In the genomic region with DNA sequence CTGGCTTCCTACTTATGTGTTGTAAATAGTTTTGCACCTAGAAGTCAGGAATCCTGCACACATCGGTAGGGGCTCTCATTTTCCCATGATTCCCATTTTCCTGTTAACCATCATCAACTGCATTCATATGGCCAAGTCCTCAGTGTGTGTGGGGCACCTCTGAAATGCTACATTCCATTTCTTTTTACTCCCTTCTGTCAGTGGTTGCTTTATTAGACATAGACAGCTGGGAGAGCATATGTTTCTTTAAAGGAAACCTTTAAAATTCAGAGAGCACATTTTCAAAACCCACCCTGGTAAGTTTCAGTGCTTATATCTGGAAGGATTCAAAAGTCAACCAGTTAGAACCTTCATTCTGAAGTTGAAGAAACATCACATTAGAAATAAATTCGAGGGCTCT, we compare ENCODE assay signal across 24 mouse cellular contexts. TPM values are rescaled to one million over a fixed set of nuclear protein-coding genes. Genes with fewer than 3 reads are reported as not detected.
"Had no signal": no experiment of that assay in that cellular context is flagged by ENCODE, and none has a peak within 500 bp of the region (broad histone marks: within the 10 kb centered on the region; RNA-seq: fewer than 3 reads in every experiment).

No protein-coding gene starts in this region.

- H3K4me3 ChIP-seq: limb, embryonic 10.5 days; liver, embryonic 15.5 days; midbrain, embryonic 15.5 days; neural tube, embryonic 13.5 days had no signal

- ATAC-seq: intestine, postnatal 0 days; lung, postnatal 0 days; midbrain, embryonic 15.5 days had no signal

- H3K27me3 ChIP-seq: liver, embryonic 15.5 days; midbrain, embryonic 15.5 days; neural tube, embryonic 13.5 days had no signal

- H3K36me3 ChIP-seq: limb, embryonic 10.5 days; liver, embryonic 15.5 days; midbrain, embryonic 15.5 days; neural tube, embryonic 13.5 days had no signal

- H3K4me2 ChIP-seq: liver, embryonic 11.5 days; liver, embryonic 15.5 days; midbrain, embryonic 15.5 days; neural tube, embryonic 13.5 days had no signal

- DNase-seq: kidney, adult 8-10 months; kidney, postnatal 25 days; lung, adult 2 months; lung, postnatal 36 days; retina, postnatal 1 day; right cerebral cortex, postnatal 4 days; spleen, adult 18-20 months; thymus, adult 2 months; thymus, postnatal 25 days had no signal

- H3K9ac ChIP-seq: liver, embryonic 15.5 days; midbrain, embryonic 15.5 days; neural tube, embryonic 13.5 days had no signal

- H3K9me3 ChIP-seq: limb, embryonic 10.5 days; liver, embryonic 15.5 days; midbrain, embryonic 15.5 days; neural tube, embryonic 13.5 days had no signal

- H3K27ac ChIP-seq: limb, embryonic 10.5 days; liver, embryonic 15.5 days; midbrain, embryonic 15.5 days; neural tube, embryonic 13.5 days had no signal

- H3K4me1 ChIP-seq: limb, embryonic 10.5 days; liver, embryonic 15.5 days; midbrain, embryonic 15.5 days; neural tube, embryonic 13.5 days had no signal

RNA-seq across cellular contexts. Expression of gene C030005K15Rik, which starts 8.5 kb away (rescaled TPM):
- total RNA-seq: megakaryocyte progenitor cell, adult 5-6 weeks; monocyte, adult 5-6 weeks had no signal
- polyA plus RNA-seq: intestine, postnatal 0 days; kidney, embryonic 16.5 days; limb, embryonic 10.5 days; limb, embryonic 14.5 days; liver, embryonic 11.5 days; liver, embryonic 15.5 days; lung, adult 2 months; lung, postnatal 0 days; midbrain, embryonic 15.5 days; neural tube, embryonic 13.5 days; stomach, embryonic 14.5 days; testis, adult 2 months; thymus, adult 2 months; urinary bladder, adult 2 months had no signal

RNA-seq across cellular contexts. Expression of gene Ccer1, which starts 25.2 kb away (rescaled TPM):
- total RNA-seq: layer of hippocampus, postnatal 10 days; megakaryocyte progenitor cell, adult 5-6 weeks; monocyte, adult 5-6 weeks had no signal
- polyA plus RNA-seq: intestine, postnatal 0 days; kidney, embryonic 16.5 days; limb, embryonic 10.5 days; limb, embryonic 14.5 days; liver, embryonic 11.5 days; liver, embryonic 15.5 days; lung, adult 2 months; lung, postnatal 0 days; midbrain, embryonic 15.5 days; neural tube, embryonic 13.5 days; stomach, embryonic 14.5 days; urinary bladder, adult 2 months had no signal
